Mouse (Mus musculus) ES-Bruce4 (cell line): ENCODE measurements around the gene Rnd1.

Experiments used
- CTCF ChIP-seq: IDR thresholded peaks from one replicate; pipeline ENCODE4 v1.8.1; 2011; ENCODE audit warnings: low read depth, low read length
- EP300 ChIP-seq: IDR thresholded peaks from 2 replicates; pipeline ENCODE4 v1.6.1; 2011; ENCODE audit warnings: low read depth, low read length; ENCODE audit not compliant: insufficient read depth
- POLR2A ChIP-seq: IDR thresholded peaks from one replicate; pipeline ENCODE4 v1.8.1; 2011; ENCODE audit warnings: low read length; ENCODE audit not compliant: insufficient read depth

- TF ChIP-seq CTCF (no peak), EP300 (no peak), POLR2A (no peak)
Observed at GRCm38 (mm10) chr15:98630540-98630939, 46.7 kb downstream of the Rnd1 start, which contains the start of gene Cacnb3.
